Mouse (Mus musculus): ENCODE measurements around the gene Nek2. TPM values are rescaled to one million over a fixed set of nuclear protein-coding genes. Genes with fewer than 3 reads are reported as not detected.

Nek2 gene
- polyA plus RNA-seq, 1 experiment from 2014 or later = 40.9 TPM

GRCm38 (mm10) chr1:191838994-191839741 is 17.9 kb downstream of the Nek2 start:
- 47% methylated on average over 17 of the region's 17 CpGs for WGBS

GRCm38 (mm10) chr1:191840774-191841565 is 19.7 kb downstream of the Nek2 start:
- Histone ChIP-seq H3K36me3 (no peaks in the 10 kb centered on the region), H3K4me3 (replicated peaks) (no peak overlapping the region), H3K4me1 (replicated peaks) (peaks cover 11% of the 10 kb centered on the region), H3K9me3 (no peaks in the 10 kb centered on the region), H3K9ac (replicated peaks) (no peak overlapping the region), H3K27ac (no peak overlapping the region), H3K4me2 (no peak overlapping the region), H3K27me3 (no peaks in the 10 kb centered on the region)
- no peak for ATAC-seq (ENCODE audit: insufficient number of reproducible peaks, insufficient read depth, low FRiP score, low TSS enrichment, low read depth)
- 81% methylated on average over 11 of the region's 11 CpGs for WGBS

More at GRCm38 (mm10) chr1:191838994-191839741, 17.9 kb downstream of the Nek2 start:
- peaks cover 11% of the 10 kb centered on the region for H3K4me1 ChIP-seq (replicated peaks)
- H3K4me2 ChIP-seq = no peak overlapping the region
- peaks cover under 1% of the 10 kb centered on the region; the same call in 1 of the 2 replicates for H3K36me3 ChIP-seq
- no peaks in the 10 kb centered on the region for H3K9me3 ChIP-seq
- ATAC-seq (ENCODE audit: insufficient number of reproducible peaks, insufficient read depth, low FRiP score, low TSS enrichment, low read depth) = no peak
- no peak overlapping the region; the same call in 1 of the 2 replicates for H3K27ac ChIP-seq
- H3K27me3 ChIP-seq = no peaks in the 10 kb centered on the region
- H3K4me3 ChIP-seq (replicated peaks) = no peak overlapping the region
- no peak overlapping the region for H3K9ac ChIP-seq (replicated peaks)

- Histone ChIP-seq H3K27ac (no peak overlapping the region), H3K4me3 (replicated peaks) (no peak overlapping the region), H3K4me2 (no peak overlapping the region), H3K9me3 (no peaks in the 10 kb centered on the region), H3K27me3 (no peaks in the 10 kb centered on the region), H3K36me3 (no peaks in the 10 kb centered on the region), H3K9ac (replicated peaks) (no peak overlapping the region), H3K4me1 (replicated peaks) (peaks cover 11% of the 10 kb centered on the region)
- WGBS = 88% methylated on average over 12 of the region's 12 CpGs
- no peak for ATAC-seq (ENCODE audit: insufficient number of reproducible peaks, insufficient read depth, low FRiP score, low TSS enrichment, low read depth)
These were observed 21.0 kb downstream of the Nek2 start for GRCm38 (mm10) chr1:191842247-191842646.

- no peaks in the 10 kb centered on the region for H3K27me3 ChIP-seq
- no peak overlapping the region for H3K9ac ChIP-seq (replicated peaks)
- 71% methylated on average over 5 of the region's 5 CpGs for WGBS
- H3K27ac ChIP-seq = no peak overlapping the region
- no peaks in the 10 kb centered on the region for H3K9me3 ChIP-seq
- H3K4me3 ChIP-seq (replicated peaks) = no peak overlapping the region
- H3K36me3 ChIP-seq = no peaks in the 10 kb centered on the region
- no peaks in the 10 kb centered on the region for H3K4me1 ChIP-seq (replicated peaks)
- no peak overlapping the region for H3K4me2 ChIP-seq
- no peak for ATAC-seq (ENCODE audit: insufficient number of reproducible peaks, insufficient read depth, low FRiP score, low TSS enrichment, low read depth)
These were observed 25.4 kb downstream of the Nek2 start for GRCm38 (mm10) chr1:191846667-191847066.

- Histone ChIP-seq H3K4me3 (replicated peaks) (no peak overlapping the region), H3K27me3 (no peaks in the 10 kb centered on the region), H3K36me3 (no peaks in the 10 kb centered on the region), H3K27ac (no peak overlapping the region), H3K9me3 (no peaks in the 10 kb centered on the region), H3K4me1 (replicated peaks) (no peaks in the 10 kb centered on the region), H3K4me2 (no peak overlapping the region), H3K9ac (replicated peaks) (no peak overlapping the region)
- WGBS = 74% methylated on average over 4 of the region's 4 CpGs
- ATAC-seq (ENCODE audit: insufficient number of reproducible peaks, insufficient read depth, low FRiP score, low TSS enrichment, low read depth) = no peak
These were observed 28.3 kb downstream of the Nek2 start for GRCm38 (mm10) chr1:191849501-191849900.

GRCm38 (mm10) chr1:191853442-191853841 is 32.2 kb downstream of the Nek2 start:
- Histone ChIP-seq H3K4me1 (replicated peaks) (no peaks in the 10 kb centered on the region), H3K27me3 (no peaks in the 10 kb centered on the region), H3K27ac (no peak overlapping the region), H3K9ac (replicated peaks) (no peak overlapping the region), H3K36me3 (no peaks in the 10 kb centered on the region), H3K9me3 (no peaks in the 10 kb centered on the region), H3K4me3 (replicated peaks) (no peak overlapping the region), H3K4me2 (no peak overlapping the region)
- no peak for ATAC-seq (ENCODE audit: insufficient number of reproducible peaks, insufficient read depth, low FRiP score, low TSS enrichment, low read depth)
- WGBS = 89% methylated on average over 9 of the region's 9 CpGs

GRCm38 (mm10) chr1:191854716-191855115 is 33.5 kb downstream of the Nek2 start:
- Histone ChIP-seq H3K4me2 (no peak overlapping the region), H3K27me3 (no peaks in the 10 kb centered on the region), H3K4me1 (replicated peaks) (no peaks in the 10 kb centered on the region), H3K36me3 (no peaks in the 10 kb centered on the region), H3K9ac (replicated peaks) (no peak overlapping the region), H3K9me3 (no peaks in the 10 kb centered on the region), H3K27ac (no peak overlapping the region), H3K4me3 (replicated peaks) (no peak overlapping the region)
- ATAC-seq (ENCODE audit: insufficient number of reproducible peaks, insufficient read depth, low FRiP score, low TSS enrichment, low read depth) = no peak
- WGBS = 78% methylated on average over 5 of the region's 5 CpGs

- Histone ChIP-seq H3K9me3 (no peaks in the 10 kb centered on the region), H3K4me2 (no peak overlapping the region), H3K4me3 (replicated peaks) (no peak overlapping the region), H3K27ac (no peak overlapping the region), H3K27me3 (no peaks in the 10 kb centered on the region), H3K9ac (replicated peaks) (no peak overlapping the region), H3K4me1 (replicated peaks) (no peaks in the 10 kb centered on the region), H3K36me3 (no peaks in the 10 kb centered on the region)
- WGBS = 72% methylated on average over 10 of the region's 10 CpGs
- ATAC-seq (ENCODE audit: insufficient number of reproducible peaks, insufficient read depth, low FRiP score, low TSS enrichment, low read depth) = no peak
These were observed 34.1 kb downstream of the Nek2 start for GRCm38 (mm10) chr1:191855136-191855878.

- 85% methylated on average over 5 of the region's 5 CpGs for WGBS
These were observed 35.8 kb downstream of the Nek2 start for GRCm38 (mm10) chr1:191856886-191857651.

GRCm38 (mm10) chr1:191858136-191858535 is 36.9 kb downstream of the Nek2 start:
- no peaks in the 10 kb centered on the region for H3K9me3 ChIP-seq
- H3K4me3 ChIP-seq (replicated peaks) = no peak overlapping the region
- H3K4me1 ChIP-seq (replicated peaks) = no peaks in the 10 kb centered on the region
- no peak overlapping the region for H3K27ac ChIP-seq
- H3K9ac ChIP-seq (replicated peaks) = no peak overlapping the region
- H3K36me3 ChIP-seq = no peaks in the 10 kb centered on the region
- no peaks in the 10 kb centered on the region for H3K27me3 ChIP-seq
- no peak for ATAC-seq (ENCODE audit: insufficient number of reproducible peaks, insufficient read depth, low FRiP score, low TSS enrichment, low read depth)
- no peak overlapping the region for H3K4me2 ChIP-seq

More at GRCm38 (mm10) chr1:191856886-191857651, 35.8 kb downstream of the Nek2 start:
- H3K9me3 ChIP-seq = no peaks in the 10 kb centered on the region
- no peak for ATAC-seq (ENCODE audit: insufficient number of reproducible peaks, insufficient read depth, low FRiP score, low TSS enrichment, low read depth)
- no peaks in the 10 kb centered on the region for H3K36me3 ChIP-seq
- H3K27ac ChIP-seq = no peak overlapping the region
- H3K4me1 ChIP-seq (replicated peaks) = no peaks in the 10 kb centered on the region
- no peak overlapping the region for H3K4me2 ChIP-seq
- no peaks in the 10 kb centered on the region for H3K27me3 ChIP-seq
- no peak overlapping the region for H3K4me3 ChIP-seq (replicated peaks)
- no peak overlapping the region for H3K9ac ChIP-seq (replicated peaks)

Measured in limb, embryonic 12.5 days (tissue).